Mouse (Mus musculus) kidney, adult 2 months (tissue): ENCODE data around the gene Catip.

Experiments
- CTCF ChIP-seq: fragments of 200-500 bp; conservative IDR thresholded peaks from 2 replicates; pipeline ENCODE4 v1.5.1; 2011; ENCODE audit warnings: low read depth, mild to moderate bottlenecking, control low read depth, low read length, moderate library complexity, mixed read lengths; ENCODE audit not compliant: insufficient read depth, insufficient read length
- POLR2A ChIP-seq: fragments of 200-500 bp; IDR thresholded peaks from one replicate; pipeline ENCODE4 v1.6.1; 2011; ENCODE audit warnings: low read depth, low read length, control low read depth

- TF ChIP-seq CTCF, result no peak
- TF ChIP-seq POLR2A, result no peak
Observed at GRCm38 (mm10) chr1:74341898-74342297, 20.0 kb upstream of the Catip start.
